Mouse (Mus musculus) heart, embryonic 16.5 days (tissue): ENCODE measurements around the gene Ccpg1. TPM values are rescaled to one million over a fixed set of nuclear protein-coding genes. Genes with fewer than 3 reads are reported as not detected.

Experiments used
- ATAC-seq: fragments of 200-750 bp; cut with Nextera tagmentation; replicated peaks from 2 replicates; pipeline ENCODE4 v1.8.0; 2017; ENCODE audit warnings: moderate number of reproducible peaks; ENCODE audit not compliant: insufficient read depth, low FRiP score; ENCODE audit errors: extremely low read depth
- H3K27ac ChIP-seq: fragments of 300-500 bp; sonication (generic); 2 replicates; pipeline ENCODE4 v1.5.1; 2014; ENCODE audit warnings: mild to moderate bottlenecking, low read length, control low read depth, moderate library complexity
- H3K27me3 ChIP-seq: fragments of 300-500 bp; sonication (generic); 2 replicates; pipeline ENCODE4 v1.6.1; 2014; ENCODE audit warnings: low read length, mixed read lengths; ENCODE audit not compliant: control insufficient read depth, insufficient read depth
- H3K36me3 ChIP-seq: fragments of 300-500 bp; sonication (generic); 2 replicates; pipeline ENCODE4 v1.6.1; 2014; ENCODE audit not compliant: control insufficient read depth, insufficient read depth
- H3K4me1 ChIP-seq: fragments of 300-500 bp; sonication (generic); 2 replicates; pipeline ENCODE4 v1.6.1; 2014; ENCODE audit warnings: low read length, mixed read lengths; ENCODE audit not compliant: control insufficient read depth, insufficient read depth
- H3K4me2 ChIP-seq: fragments of 300-500 bp; sonication (generic); 2 replicates; pipeline ENCODE4 v1.6.1; 2014; ENCODE audit warnings: low read depth, mild to moderate bottlenecking, control low read depth, low read length
- H3K4me3 ChIP-seq: fragments of 300-500 bp; sonication (generic); 2 replicates; pipeline ENCODE4 v1.5.1; 2014; ENCODE audit warnings: mild to moderate bottlenecking, control low read depth, low read length
- H3K9ac ChIP-seq: fragments of 300-500 bp; sonication (generic); 2 replicates; pipeline ENCODE4 v1.6.1; 2014; ENCODE audit warnings: low read length, control low read depth
- H3K9me3 ChIP-seq: fragments of 300-500 bp; sonication (generic); replicated peaks from 2 replicates; pipeline ENCODE4 v1.6.1; 2016; ENCODE audit warnings: low read length; ENCODE audit not compliant: control insufficient read depth
- WGBS: fragments of 180-500 bp; shearing (Covaris S2); extraction: QIAGEN DNeasy Blood & Tissue Kit; methylation state at CpG from one replicate; pipeline ENCODE4 v1.1.7; 2014; 5-methylcytosine and 5-hydroxymethylcytosine counted together
- polyA plus RNA-seq: library from polyadenylated mRNA; unstranded; fragments of >200 nt; fragmentation: Nextera tagmentation; extraction: Ambion mirVana; gene quantifications from 2 replicates; pipeline ENCODE4 v1.2.1, GENCODE M21; 2015

Ccpg1 gene
- polyA plus RNA-seq, 1 experiment from 2014 or later, result 35.8 TPM

GRCm38 (mm10) chr9:73045711-73046110, 60.5 kb downstream of the Ccpg1 start:
- H3K4me2 ChIP-seq, result peak overlapping the region; percentile 96
- H3K36me3 ChIP-seq, result no peaks in the 10 kb centered on the region
- H3K9me3 ChIP-seq, result no peaks in the 10 kb centered on the region
- H3K4me3 ChIP-seq, result peak overlapping the region; percentile 62
- H3K9ac ChIP-seq, result peak overlapping the region; percentile 74
- no peak for ATAC-seq
- H3K27ac ChIP-seq, result no peak overlapping the region
- WGBS, result 57% methylated on average over 10 of the region's 10 CpGs
- H3K4me1 ChIP-seq, result peaks cover 6% of the 10 kb centered on the region; the same call in 1 of the 2 replicates
- H3K27me3 ChIP-seq, result no peaks in the 10 kb centered on the region

GRCm38 (mm10) chr9:73047906-73048305, 62.7 kb downstream of the Ccpg1 start:
- Histone ChIP-seq H3K27me3 (no peaks in the 10 kb centered on the region), H3K4me3 (no peak overlapping the region), H3K27ac (no peak overlapping the region), H3K36me3 (no peaks in the 10 kb centered on the region), H3K4me1 (peaks cover 6% of the 10 kb centered on the region; the same call in 1 of the 2 replicates), H3K9me3 (no peaks in the 10 kb centered on the region), H3K4me2 (no peak overlapping the region), H3K9ac (no peak overlapping the region)
- 67% methylated on average over 2 of the region's 2 CpGs for WGBS
- no peak for ATAC-seq

- H3K4me1 ChIP-seq, result peaks cover 6% of the 10 kb centered on the region; the same call in 1 of the 2 replicates
- H3K4me2 ChIP-seq, result no peak overlapping the region
- H3K36me3 ChIP-seq, result no peaks in the 10 kb centered on the region
- H3K27ac ChIP-seq, result no peak overlapping the region
- no peaks in the 10 kb centered on the region for H3K9me3 ChIP-seq
- H3K9ac ChIP-seq, result no peak overlapping the region
- WGBS, result 14% methylated on average over 4 of the region's 4 CpGs
- no peaks in the 10 kb centered on the region for H3K27me3 ChIP-seq
- no peak for ATAC-seq
- H3K4me3 ChIP-seq, result no peak overlapping the region
Measured at GRCm38 (mm10) chr9:73048927-73049326, 63.7 kb downstream of the Ccpg1 start.

GRCm38 (mm10) chr9:73049833-73050232, 64.6 kb downstream of the Ccpg1 start:
- Histone ChIP-seq H3K9ac (no peak overlapping the region), H3K4me2 (no peak overlapping the region), H3K4me3 (no peak overlapping the region), H3K9me3 (no peaks in the 10 kb centered on the region), H3K27ac (no peak overlapping the region), H3K36me3 (no peaks in the 10 kb centered on the region), H3K4me1 (peaks cover 6% of the 10 kb centered on the region; the same call in 1 of the 2 replicates), H3K27me3 (no peaks in the 10 kb centered on the region)
- no peak for ATAC-seq
- WGBS, result 52% methylated on average over 5 of the region's 5 CpGs

GRCm38 (mm10) chr9:73050606-73051005, 65.4 kb downstream of the Ccpg1 start:
- H3K4me2 ChIP-seq, result no peak overlapping the region
- no peak overlapping the region for H3K27ac ChIP-seq
- H3K4me3 ChIP-seq, result no peak overlapping the region
- 0 out of 2 replicates have a peak, but pooled peaks cover 3% of the 10 kb centered on the region for H3K4me1 ChIP-seq
- 59% methylated on average over 8 of the region's 8 CpGs for WGBS
- no peaks in the 10 kb centered on the region for H3K27me3 ChIP-seq
- no peak overlapping the region for H3K9ac ChIP-seq
- no peaks in the 10 kb centered on the region for H3K36me3 ChIP-seq
- H3K9me3 ChIP-seq, result no peaks in the 10 kb centered on the region
- no peak for ATAC-seq

- 54% methylated on average over 10 of the region's 10 CpGs for WGBS
- H3K9me3 ChIP-seq, result no peaks in the 10 kb centered on the region
- no peak overlapping the region for H3K4me3 ChIP-seq
- no peak for ATAC-seq
- H3K36me3 ChIP-seq, result no peaks in the 10 kb centered on the region
- H3K4me1 ChIP-seq, result no peaks in the 10 kb centered on the region
- H3K27me3 ChIP-seq, result no peaks in the 10 kb centered on the region
- H3K4me2 ChIP-seq, result no peak overlapping the region
- H3K9ac ChIP-seq, result no peak overlapping the region
- H3K27ac ChIP-seq, result no peak overlapping the region
Measured at GRCm38 (mm10) chr9:73055441-73055911, 70.2 kb downstream of the Ccpg1 start.

GRCm38 (mm10) chr9:73059224-73059623, 74.0 kb downstream of the Ccpg1 start:
- Histone ChIP-seq H3K9me3 (no peaks in the 10 kb centered on the region), H3K4me2 (no peak overlapping the region), H3K27ac (no peak overlapping the region), H3K4me1 (0 out of 2 replicates have a peak, but pooled peaks cover 2% of the 10 kb centered on the region), H3K27me3 (no peaks in the 10 kb centered on the region), H3K4me3 (no peak overlapping the region), H3K36me3 (no peaks in the 10 kb centered on the region), H3K9ac (no peak overlapping the region)
- no peak for ATAC-seq
- 84% methylated on average over 4 of the region's 4 CpGs for WGBS

GRCm38 (mm10) chr9:73063621-73064290, 78.5 kb downstream of the Ccpg1 start:
- no peak overlapping the region for H3K9ac ChIP-seq
- no peaks in the 10 kb centered on the region for H3K36me3 ChIP-seq
- H3K27ac ChIP-seq, result no peak overlapping the region
- WGBS, result 29% methylated on average over 15 of the region's 15 CpGs
- no peaks in the 10 kb centered on the region for H3K9me3 ChIP-seq
- peaks cover 11% of the 10 kb centered on the region for H3K4me1 ChIP-seq
- H3K27me3 ChIP-seq, result no peaks in the 10 kb centered on the region
- ATAC-seq, result no peak
- H3K4me3 ChIP-seq, result no peak overlapping the region
- peak overlapping the region; percentile 48 for H3K4me2 ChIP-seq
